Mouse (Mus musculus): ENCODE results near the gene Suclg2.

DNA sequence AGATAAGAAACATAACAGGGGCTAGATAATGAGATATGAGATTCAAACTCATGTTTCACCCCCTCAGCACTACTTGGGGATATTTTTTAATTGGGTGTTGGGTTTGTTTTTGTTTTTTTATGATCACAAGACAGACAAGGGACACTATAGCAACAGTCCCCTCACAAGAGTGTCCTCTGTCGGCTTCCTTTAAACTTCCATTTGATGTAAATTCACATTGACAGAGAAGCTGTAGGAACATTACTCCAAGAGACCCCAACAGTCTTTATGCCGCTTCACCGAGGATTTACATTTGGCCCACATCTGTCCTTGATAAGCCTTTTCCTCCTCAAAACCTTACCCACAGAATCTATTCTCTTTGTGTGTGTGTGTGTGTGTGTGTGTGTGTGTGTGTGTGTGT lies 1.2 kb upstream of the Suclg2 start:
- TF ChIP-seq POLR2A (IDR thresholded peaks at IDR 0.05; ENCODE audit: borderline replicate concordance, extremely low read depth, low read depth, low read length) (no peak), CTCF (IDR thresholded peaks at IDR 0.05; ENCODE audit: insufficient read depth, low read length) (no peak)
